Mouse (Mus musculus): Measurements from ENCODE around the gene 4933424G06Rik. TPM values are rescaled to one million over a fixed set of nuclear protein-coding genes. Genes with fewer than 3 reads are reported as not detected.
"Not testable (repeated sequence)": the region's sequence is repeated elsewhere in the genome, so short reads cannot be mapped to it uniquely, and the experiment has no call there.

4933424G06Rik gene
- not detected in 2 replicates for polyA plus RNA-seq (2015; fragmentation: Nextera tagmentation; extraction: Ambion mirVana)

DNA sequence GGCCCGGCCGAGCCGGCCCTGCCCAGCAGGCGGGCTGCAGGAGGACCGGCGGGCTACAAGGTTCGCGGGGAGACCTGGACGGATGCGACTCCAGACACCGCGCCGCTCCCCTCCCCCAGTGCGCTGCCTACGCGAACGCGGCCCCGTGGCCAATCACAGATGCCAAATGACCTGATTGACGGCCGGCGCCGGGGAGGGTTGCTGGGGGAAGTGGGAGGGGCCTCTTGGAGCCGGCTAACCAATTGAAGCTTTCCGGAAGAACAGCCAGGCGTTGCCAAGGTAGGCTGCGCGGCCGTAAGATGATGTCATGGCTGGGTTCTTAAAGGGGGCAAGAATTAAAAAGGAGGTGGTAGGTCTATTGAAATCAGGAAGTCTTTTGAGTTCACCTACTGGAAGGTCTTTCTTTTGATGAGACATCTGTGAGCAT, at the start of gene 4933424G06Rik:
4933424G06Rik (plus strand) TSS at position 296 of the 427 bp plus-strand sequence.
- Histone ChIP-seq H3K36me3 (peaks cover 30% of the 10 kb centered on the region), H3K4me3 (replicated peaks) (peak within 1 kb of the TSS; percentile 97), H3K9me3 (replicated peaks) (no peaks in the 10 kb centered on the region), H3K27me3 (no peaks in the 10 kb centered on the region), H3K27ac (peak within 1 kb of the TSS; percentile 93), H3K9ac (peak within 1 kb of the TSS; percentile 90), H3K4me1 (peaks cover 26% of the 10 kb centered on the region), H3K4me2 (peak within 1 kb of the TSS; percentile 69)
- peak; percentile 96 for ATAC-seq (replicated peaks; ENCODE audit: low FRiP score)
- under 1% methylated on average over 29 of the region's 29 CpGs for WGBS

- no peaks in the 10 kb centered on the region for H3K36me3 ChIP-seq
- H3K4me2 ChIP-seq = no peak overlapping the region
- no peaks in the 10 kb centered on the region for H3K9me3 ChIP-seq (replicated peaks)
- H3K27me3 ChIP-seq = no peaks in the 10 kb centered on the region
- ATAC-seq (replicated peaks; ENCODE audit: low FRiP score) = no peak
- no peak overlapping the region for H3K4me3 ChIP-seq (replicated peaks)
- no peak overlapping the region for H3K9ac ChIP-seq
- WGBS = 66% methylated on average over 4 of the region's 4 CpGs
- H3K27ac ChIP-seq = peak overlapping the region; percentile 89
- peaks cover 17% of the 10 kb centered on the region for H3K4me1 ChIP-seq
These were observed 45.5 kb upstream of the 4933424G06Rik start for GRCm38 (mm10) chr1:36664457-36664856.

GRCm38 (mm10) chr1:36665165-36665723, 44.7 kb upstream of the 4933424G06Rik start:
- Histone ChIP-seq H3K27me3 (no peaks in the 10 kb centered on the region), H3K27ac (peak overlapping the region; percentile 89), H3K4me1 (peaks cover 19% of the 10 kb centered on the region), H3K36me3 (no peaks in the 10 kb centered on the region), H3K9me3 (replicated peaks) (no peaks in the 10 kb centered on the region), H3K4me2 (no peak overlapping the region), H3K9ac (no peak overlapping the region), H3K4me3 (replicated peaks) (no peak overlapping the region)
- WGBS = 41% methylated on average over 11 of the region's 11 CpGs
- ATAC-seq (replicated peaks; ENCODE audit: low FRiP score) = peak; percentile 93

GRCm38 (mm10) chr1:36665934-36666333, 44.0 kb upstream of the 4933424G06Rik start:
- H3K36me3 ChIP-seq = no peaks in the 10 kb centered on the region
- H3K4me3 ChIP-seq (replicated peaks) = no peak overlapping the region
- H3K27ac ChIP-seq = peak overlapping the region; percentile 89
- no peaks in the 10 kb centered on the region for H3K9me3 ChIP-seq (replicated peaks)
- H3K9ac ChIP-seq = no peak overlapping the region
- no peaks in the 10 kb centered on the region for H3K27me3 ChIP-seq
- 40% methylated on average over 4 of the region's 4 CpGs for WGBS
- no peak overlapping the region for H3K4me2 ChIP-seq
- ATAC-seq (replicated peaks; ENCODE audit: low FRiP score) = no peak; the same call in 1 of the 2 replicates
- H3K4me1 ChIP-seq = peaks cover 20% of the 10 kb centered on the region

DNA sequence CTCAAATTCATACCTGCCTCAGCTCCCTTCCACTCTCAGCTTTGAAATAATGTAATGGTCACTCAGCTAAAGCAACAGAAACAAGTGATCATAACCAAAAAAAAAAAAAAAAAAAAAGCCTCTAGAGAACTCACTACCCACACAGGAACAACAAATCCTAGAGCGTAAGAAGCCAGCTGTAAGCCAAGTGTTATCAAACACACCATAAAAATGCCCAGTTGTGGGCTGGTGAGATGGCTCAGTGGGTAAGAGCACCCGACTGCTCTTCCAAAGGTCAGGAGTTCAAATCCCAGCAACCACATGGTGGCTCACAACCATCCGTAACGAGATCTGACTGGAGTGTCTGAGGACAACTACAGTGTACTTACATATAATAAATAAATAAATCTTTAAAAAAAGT, 41.9 kb upstream of the 4933424G06Rik start:
- not testable (repeated sequence) for H3K27me3 ChIP-seq; H3K9me3 ChIP-seq (replicated peaks); H3K9ac ChIP-seq; H3K4me2 ChIP-seq; ATAC-seq (replicated peaks; ENCODE audit: low FRiP score); H3K27ac ChIP-seq; H3K36me3 ChIP-seq; H3K4me3 ChIP-seq (replicated peaks)
- H3K4me1 ChIP-seq = peaks cover 26% of the 10 kb centered on the region
- WGBS = 51% methylated on average over 4 of the region's 4 CpGs

GRCm38 (mm10) chr1:36670256-36670655, 39.7 kb upstream of the 4933424G06Rik start:
- Histone ChIP-seq H3K4me1 (peaks cover 25% of the 10 kb centered on the region), H3K27me3 (no peaks in the 10 kb centered on the region), H3K4me3 (replicated peaks) (no peak overlapping the region), H3K9ac (no peak overlapping the region), H3K27ac (peak overlapping the region; percentile 37; the same call in 1 of the 2 replicates), H3K36me3 (no peaks in the 10 kb centered on the region), H3K4me2 (no peak overlapping the region), H3K9me3 (replicated peaks) (no peaks in the 10 kb centered on the region)
- no peak for ATAC-seq (replicated peaks; ENCODE audit: low FRiP score)
- 44% methylated on average over 4 of the region's 4 CpGs for WGBS

GRCm38 (mm10) chr1:36671260-36671659, 38.7 kb upstream of the 4933424G06Rik start:
- peaks cover 16% of the 10 kb centered on the region for H3K4me1 ChIP-seq
- WGBS = 89% methylated on average over 10 of the region's 10 CpGs
- no peak overlapping the region for H3K4me3 ChIP-seq (replicated peaks)
- no peak for ATAC-seq (replicated peaks; ENCODE audit: low FRiP score)
- H3K4me2 ChIP-seq = no peak overlapping the region
- no peak overlapping the region for H3K9ac ChIP-seq
- H3K27ac ChIP-seq = no peak overlapping the region
- no peaks in the 10 kb centered on the region for H3K36me3 ChIP-seq
- no peaks in the 10 kb centered on the region for H3K9me3 ChIP-seq (replicated peaks)
- no peaks in the 10 kb centered on the region for H3K27me3 ChIP-seq

DNA sequence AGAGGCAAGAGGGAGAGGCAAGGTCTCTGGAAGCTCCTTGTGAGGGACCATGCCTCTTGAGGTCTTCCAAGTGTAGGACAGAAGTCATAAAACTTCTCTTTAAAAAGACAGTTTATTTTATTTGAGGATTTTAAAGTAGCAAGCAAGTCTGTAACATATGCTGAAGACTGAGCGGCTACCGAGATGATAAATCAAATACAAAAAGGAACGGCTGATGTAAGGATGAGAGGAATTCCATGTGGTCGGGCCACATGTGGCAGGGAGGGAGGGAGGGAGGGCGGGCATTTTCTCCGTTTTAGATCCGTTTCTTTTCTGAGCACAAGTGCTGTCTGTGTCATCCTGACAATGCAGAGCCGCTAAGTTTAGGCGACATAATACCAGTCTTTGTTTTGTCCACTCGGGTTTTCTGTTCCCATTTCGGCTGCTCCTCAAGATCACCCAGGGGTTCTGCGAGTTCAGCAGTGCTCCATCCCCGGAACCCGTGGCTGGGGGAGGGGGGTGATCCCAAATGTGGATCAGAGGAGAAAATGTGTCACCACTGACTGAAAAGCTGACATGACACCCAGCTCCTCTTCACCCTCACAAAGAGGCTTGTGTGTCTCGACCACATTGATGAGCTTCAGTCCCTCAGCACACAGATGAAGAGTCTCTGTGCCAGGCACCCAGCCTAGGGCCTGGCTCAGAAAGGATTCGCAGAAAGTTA, 37.1 kb upstream of the 4933424G06Rik start:
- no peaks in the 10 kb centered on the region for H3K36me3 ChIP-seq
- 48% methylated on average over 16 of the region's 16 CpGs for WGBS
- no peaks in the 10 kb centered on the region for H3K9me3 ChIP-seq (replicated peaks)
- H3K27me3 ChIP-seq = no peaks in the 10 kb centered on the region
- no peak overlapping the region for H3K4me2 ChIP-seq
- H3K4me3 ChIP-seq (replicated peaks) = no peak overlapping the region
- no peak for ATAC-seq (replicated peaks; ENCODE audit: low FRiP score)
- H3K4me1 ChIP-seq = peaks cover 16% of the 10 kb centered on the region; the same call in 1 of the 2 replicates
- no peak overlapping the region for H3K9ac ChIP-seq
- 0 out of 2 replicates have a peak overlapping the region, but pooled peaks have one; percentile 37 for H3K27ac ChIP-seq

- no peak overlapping the region for H3K9ac ChIP-seq
- no peak overlapping the region for H3K4me2 ChIP-seq
- no peak overlapping the region for H3K4me3 ChIP-seq (replicated peaks)
- 5% methylated on average over 3 of the region's 3 CpGs for WGBS
- no peaks in the 10 kb centered on the region for H3K36me3 ChIP-seq
- ATAC-seq (replicated peaks; ENCODE audit: low FRiP score) = no peak
- no peak overlapping the region for H3K27ac ChIP-seq
- H3K9me3 ChIP-seq (replicated peaks) = no peaks in the 10 kb centered on the region
- no peaks in the 10 kb centered on the region for H3K27me3 ChIP-seq
- peaks cover 16% of the 10 kb centered on the region; the same call in 1 of the 2 replicates for H3K4me1 ChIP-seq
These were observed 35.0 kb upstream of the 4933424G06Rik start for GRCm38 (mm10) chr1:36674936-36675335.

GRCm38 (mm10) chr1:36680893-36681292, 29.1 kb upstream of the 4933424G06Rik start:
- H3K27me3 ChIP-seq = no peaks in the 10 kb centered on the region
- ATAC-seq (replicated peaks; ENCODE audit: low FRiP score) = no peak
- H3K27ac ChIP-seq = no peak overlapping the region
- no peaks in the 10 kb centered on the region for H3K36me3 ChIP-seq
- H3K9me3 ChIP-seq (replicated peaks) = no peaks in the 10 kb centered on the region
- H3K9ac ChIP-seq = no peak overlapping the region
- H3K4me2 ChIP-seq = no peak overlapping the region
- no peak overlapping the region for H3K4me3 ChIP-seq (replicated peaks)
- WGBS = 79% methylated on average over 7 of the region's 7 CpGs
- 0 out of 2 replicates have a peak, but pooled peaks cover 11% of the 10 kb centered on the region for H3K4me1 ChIP-seq

DNA sequence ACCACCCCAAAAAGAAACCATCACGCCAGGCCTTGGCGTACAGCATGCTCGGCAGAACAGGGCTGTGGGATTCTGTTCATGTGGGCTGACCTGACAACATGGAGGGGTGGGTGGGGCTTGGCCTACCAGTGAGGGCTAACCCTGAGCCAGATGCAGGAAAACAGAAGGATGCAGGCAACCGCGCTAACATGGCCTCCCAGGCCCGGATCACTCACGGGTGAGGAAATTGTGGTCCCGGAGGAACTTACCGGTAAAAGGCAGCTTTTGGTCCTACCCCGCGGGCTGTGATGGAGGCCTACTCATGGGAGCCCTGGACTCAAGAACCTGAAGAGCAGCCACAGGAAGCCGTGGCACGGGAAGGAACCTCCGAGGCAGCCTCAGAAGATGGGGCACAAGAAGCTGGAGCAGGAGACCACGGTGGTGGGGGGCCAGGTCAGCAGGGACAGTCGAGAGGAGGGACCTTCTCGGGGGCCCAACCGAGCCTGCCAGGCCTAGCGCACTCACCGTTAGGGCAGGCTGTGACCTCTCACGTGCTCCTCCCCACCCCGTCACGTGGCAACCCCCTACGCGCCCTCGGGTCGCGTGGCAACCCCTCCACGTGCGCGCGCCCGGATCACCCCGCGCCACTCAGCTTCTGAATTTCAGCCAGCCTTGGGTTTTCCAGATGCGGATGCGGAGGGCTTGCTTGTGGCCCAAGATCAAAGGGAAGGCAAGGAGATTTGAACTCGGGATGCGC, 27.2 kb upstream of the 4933424G06Rik start, which contains the start of gene Fam178b:
Fam178b (minus strand) TSS at position 564 of the 736 bp plus-strand sequence.
- H3K4me1 ChIP-seq = 0 out of 2 replicates have a peak, but pooled peaks cover 11% of the 10 kb centered on the region
- H3K9ac ChIP-seq = no peak within 1 kb of the TSS
- H3K4me3 ChIP-seq (replicated peaks) = no peak within 1 kb of the TSS
- ATAC-seq (replicated peaks; ENCODE audit: low FRiP score) = no peak
- no peak within 1 kb of the TSS for H3K4me2 ChIP-seq
- no peaks in the 10 kb centered on the region for H3K9me3 ChIP-seq (replicated peaks)
- H3K27ac ChIP-seq = peak within 1 kb of the TSS; percentile 59
- H3K36me3 ChIP-seq = no peaks in the 10 kb centered on the region
- H3K27me3 ChIP-seq = no peaks in the 10 kb centered on the region
- 93% methylated on average over 39 of the region's 39 CpGs for WGBS
